Mouse (Mus musculus): ENCODE measurements around the gene Sigirr. TPM values are rescaled to one million over a fixed set of nuclear protein-coding genes. Genes with fewer than 3 reads are reported as not detected.

Gene Sigirr
- polyA plus RNA-seq, 1 experiment from 2014 or later = 3.1 TPM

- peaks cover 45% of the 10 kb centered on the region for H3K36me3 ChIP-seq (replicated peaks; ENCODE audit: control insufficient read depth, insufficient read depth)
- peak overlapping the region; percentile 32 for H3K4me3 ChIP-seq (replicated peaks; ENCODE audit: low read length)
- H3K27me3 ChIP-seq (ENCODE audit: control insufficient read depth, insufficient read depth, low read length) = peaks cover 3% of the 10 kb centered on the region
- no peaks in the 10 kb centered on the region for H3K9me3 ChIP-seq (ENCODE audit: control insufficient read depth, low read length)
- ATAC-seq (ENCODE audit: low FRiP score) = peak; percentile 67
- H3K4me1 ChIP-seq (replicated peaks; ENCODE audit: control insufficient read depth, insufficient read depth, low read length) = peaks cover 3% of the 10 kb centered on the region; the same call in 1 of the 2 replicates
- WGBS = 2% methylated on average over 51 of the region's 51 CpGs
- H3K27ac ChIP-seq = peak overlapping the region; percentile 79
- peak; percentile 87 for DNase-seq (ENCODE audit: low spot score)
- H3K4me2 ChIP-seq (replicated peaks) = peak overlapping the region; percentile 68
- peak overlapping the region; percentile 68 for H3K9ac ChIP-seq
These were observed 30.1 kb downstream of the Sigirr start for GRCm38 (mm10) chr7:141070058-141070862.

- ATAC-seq (ENCODE audit: low FRiP score) = no peak
- 77% methylated on average over 19 of the region's 19 CpGs for WGBS
- no peak for DNase-seq (ENCODE audit: low spot score)
These were observed 32.0 kb downstream of the Sigirr start for GRCm38 (mm10) chr7:141068351-141068750.

GRCm38 (mm10) chr7:141064576-141064975 is 35.8 kb downstream of the Sigirr start:
- Histone ChIP-seq H3K27ac (no peak overlapping the region), H3K4me2 (replicated peaks) (no peak overlapping the region), H3K4me3 (replicated peaks; ENCODE audit: low read length) (no peak overlapping the region), H3K36me3 (replicated peaks; ENCODE audit: control insufficient read depth, insufficient read depth) (peaks cover 58% of the 10 kb centered on the region), H3K9ac (no peak overlapping the region), H3K9me3 (ENCODE audit: control insufficient read depth, low read length) (no peaks in the 10 kb centered on the region), H3K4me1 (replicated peaks; ENCODE audit: control insufficient read depth, insufficient read depth, low read length) (peaks cover 22% of the 10 kb centered on the region), H3K27me3 (ENCODE audit: control insufficient read depth, insufficient read depth, low read length) (no peaks in the 10 kb centered on the region)
- WGBS = 93% methylated on average over 7 of the region's 7 CpGs
- DNase-seq (ENCODE audit: low spot score) (no peak), ATAC-seq (ENCODE audit: low FRiP score) (no peak)

More at GRCm38 (mm10) chr7:141068351-141068750, 32.0 kb downstream of the Sigirr start:
- Histone ChIP-seq H3K27ac (no peak overlapping the region), H3K4me3 (replicated peaks; ENCODE audit: low read length) (no peak overlapping the region), H3K9me3 (ENCODE audit: control insufficient read depth, low read length) (no peaks in the 10 kb centered on the region), H3K9ac (no peak overlapping the region), H3K4me2 (replicated peaks) (no peak overlapping the region), H3K36me3 (replicated peaks; ENCODE audit: control insufficient read depth, insufficient read depth) (peaks cover 60% of the 10 kb centered on the region), H3K4me1 (replicated peaks; ENCODE audit: control insufficient read depth, insufficient read depth, low read length) (peaks cover 3% of the 10 kb centered on the region; the same call in 1 of the 2 replicates), H3K27me3 (ENCODE audit: control insufficient read depth, insufficient read depth, low read length) (peaks cover 3% of the 10 kb centered on the region)

GRCm38 (mm10) chr7:141064175-141064574 is 36.2 kb downstream of the Sigirr start:
- no peak for ATAC-seq (ENCODE audit: low FRiP score)
- 88% methylated on average over 7 of the region's 7 CpGs for WGBS

GRCm38 (mm10) chr7:141063353-141063752 is 37.0 kb downstream of the Sigirr start:
- H3K9ac ChIP-seq = no peak overlapping the region
- H3K4me3 ChIP-seq (replicated peaks; ENCODE audit: low read length) = no peak overlapping the region
- H3K4me2 ChIP-seq (replicated peaks) = no peak overlapping the region
- no peaks in the 10 kb centered on the region for H3K9me3 ChIP-seq (ENCODE audit: control insufficient read depth, low read length)
- DNase-seq (ENCODE audit: low spot score) = no peak
- H3K4me1 ChIP-seq (replicated peaks; ENCODE audit: control insufficient read depth, insufficient read depth, low read length) = peaks cover 24% of the 10 kb centered on the region
- peaks cover 52% of the 10 kb centered on the region for H3K36me3 ChIP-seq (replicated peaks; ENCODE audit: control insufficient read depth, insufficient read depth)
- ATAC-seq (ENCODE audit: low FRiP score) = no peak
- no peak overlapping the region for H3K27ac ChIP-seq
- no peaks in the 10 kb centered on the region for H3K27me3 ChIP-seq (ENCODE audit: control insufficient read depth, insufficient read depth, low read length)
- 90% methylated on average over 3 of the region's 3 CpGs for WGBS

More at GRCm38 (mm10) chr7:141064175-141064574, 36.2 kb downstream of the Sigirr start:
- H3K9me3 ChIP-seq (ENCODE audit: control insufficient read depth, low read length) = no peaks in the 10 kb centered on the region
- DNase-seq (ENCODE audit: low spot score) = no peak
- H3K9ac ChIP-seq = no peak overlapping the region
- no peak overlapping the region for H3K4me3 ChIP-seq (replicated peaks; ENCODE audit: low read length)
- no peak overlapping the region for H3K27ac ChIP-seq
- H3K4me2 ChIP-seq (replicated peaks) = no peak overlapping the region
- H3K27me3 ChIP-seq (ENCODE audit: control insufficient read depth, insufficient read depth, low read length) = no peaks in the 10 kb centered on the region
- H3K4me1 ChIP-seq (replicated peaks; ENCODE audit: control insufficient read depth, insufficient read depth, low read length) = peaks cover 24% of the 10 kb centered on the region
- H3K36me3 ChIP-seq (replicated peaks; ENCODE audit: control insufficient read depth, insufficient read depth) = peaks cover 58% of the 10 kb centered on the region

GRCm38 (mm10) chr7:141062525-141062924 is 37.8 kb downstream of the Sigirr start:
- peak overlapping the region; percentile 97 for H3K9ac ChIP-seq
- WGBS = 67% methylated on average over 7 of the region's 7 CpGs
- H3K36me3 ChIP-seq (replicated peaks; ENCODE audit: control insufficient read depth, insufficient read depth) = peaks cover 44% of the 10 kb centered on the region
- H3K9me3 ChIP-seq (ENCODE audit: control insufficient read depth, low read length) = no peaks in the 10 kb centered on the region
- peaks cover 24% of the 10 kb centered on the region for H3K4me1 ChIP-seq (replicated peaks; ENCODE audit: control insufficient read depth, insufficient read depth, low read length)
- no peak overlapping the region for H3K27ac ChIP-seq
- peak overlapping the region; percentile 80; the same call in 1 of the 2 replicates for H3K4me3 ChIP-seq (replicated peaks; ENCODE audit: low read length)
- ATAC-seq (ENCODE audit: low FRiP score) = no peak
- DNase-seq (ENCODE audit: low spot score) = no peak
- H3K4me2 ChIP-seq (replicated peaks) = peak overlapping the region; percentile 65
- H3K27me3 ChIP-seq (ENCODE audit: control insufficient read depth, insufficient read depth, low read length) = no peaks in the 10 kb centered on the region

GRCm38 (mm10) chr7:141061269-141061692 is 39.1 kb downstream of the Sigirr start:
- DNase-seq (ENCODE audit: low spot score) = peak; percentile 56
- WGBS = under 1% methylated on average over 37 of the region's 37 CpGs
- Histone ChIP-seq H3K27me3 (ENCODE audit: control insufficient read depth, insufficient read depth, low read length) (no peaks in the 10 kb centered on the region), H3K9ac (peak overlapping the region; percentile 97), H3K27ac (peak overlapping the region; percentile 94), H3K4me1 (replicated peaks; ENCODE audit: control insufficient read depth, insufficient read depth, low read length) (peaks cover 24% of the 10 kb centered on the region), H3K4me2 (replicated peaks) (peak overlapping the region; percentile 65), H3K4me3 (replicated peaks; ENCODE audit: low read length) (peak overlapping the region; percentile 80), H3K36me3 (replicated peaks; ENCODE audit: control insufficient read depth, insufficient read depth) (peaks cover 32% of the 10 kb centered on the region), H3K9me3 (ENCODE audit: control insufficient read depth, low read length) (no peaks in the 10 kb centered on the region)
- peak; percentile 52 for ATAC-seq (ENCODE audit: low FRiP score)

GRCm38 (mm10) chr7:141060426-141061242 is 39.7 kb downstream of the Sigirr start, which contains the start of gene B4galnt4:
TSS of gene B4galnt4 (plus strand) at chr7:141061104.
- under 1% methylated on average over 72 of the region's 72 CpGs for WGBS
- Histone ChIP-seq H3K4me3 (replicated peaks; ENCODE audit: low read length) (peak within 1 kb of the TSS; percentile 80), H3K4me2 (replicated peaks) (peak within 1 kb of the TSS; percentile 65), H3K9ac (peak within 1 kb of the TSS; percentile 97), H3K9me3 (ENCODE audit: control insufficient read depth, low read length) (no peaks in the 10 kb centered on the region), H3K4me1 (replicated peaks; ENCODE audit: control insufficient read depth, insufficient read depth, low read length) (peaks cover 24% of the 10 kb centered on the region), H3K27ac (peak within 1 kb of the TSS; percentile 94), H3K27me3 (ENCODE audit: control insufficient read depth, insufficient read depth, low read length) (no peaks in the 10 kb centered on the region), H3K36me3 (replicated peaks; ENCODE audit: control insufficient read depth, insufficient read depth) (peaks cover 26% of the 10 kb centered on the region)
- DNase-seq (ENCODE audit: low spot score) (peak; percentile 90), ATAC-seq (ENCODE audit: low FRiP score) (peak; percentile 97)

- H3K4me3 ChIP-seq (replicated peaks; ENCODE audit: low read length) = peak overlapping the region; percentile 80
- peak overlapping the region; percentile 94 for H3K27ac ChIP-seq
- 0 out of 2 replicates have a peak, but pooled peaks have one; percentile 0 for ATAC-seq (ENCODE audit: low FRiP score)
- no peaks in the 10 kb centered on the region for H3K9me3 ChIP-seq (ENCODE audit: control insufficient read depth, low read length)
- H3K4me2 ChIP-seq (replicated peaks) = peak overlapping the region; percentile 65
- peak overlapping the region; percentile 97 for H3K9ac ChIP-seq
- no peak for DNase-seq (ENCODE audit: low spot score)
- H3K36me3 ChIP-seq (replicated peaks; ENCODE audit: control insufficient read depth, insufficient read depth) = peaks cover 19% of the 10 kb centered on the region
- H3K27me3 ChIP-seq (ENCODE audit: control insufficient read depth, insufficient read depth, low read length) = no peaks in the 10 kb centered on the region
- WGBS = 57% methylated on average over 2 of the region's 2 CpGs
- peaks cover 24% of the 10 kb centered on the region for H3K4me1 ChIP-seq (replicated peaks; ENCODE audit: control insufficient read depth, insufficient read depth, low read length)
These were observed 40.4 kb downstream of the Sigirr start for GRCm38 (mm10) chr7:141059929-141060328.
